Mouse (Mus musculus) heart, adult 2 months (tissue): Measurements from ENCODE around the gene 2010300C02Rik. TPM values are rescaled to one million over a fixed set of nuclear protein-coding genes. Genes with fewer than 3 reads are reported as not detected.

Experiments
- DNase-seq, 2 experiments: peaks; one replicate each; pipeline ENCODE4 v3.0.0; 2021
- H3K27ac ChIP-seq: fragments of 200-600 bp; 2 replicates; pipeline ENCODE4 v1.8.1; 2022
- H3K27me3 ChIP-seq: fragments of 200-500 bp; 2 replicates; pipeline ENCODE4 v1.6.1; 2012; ENCODE audit warnings: mild to moderate bottlenecking, low read length, inconsistent platforms, mixed read lengths; ENCODE audit not compliant: control insufficient read depth, insufficient read depth
- H3K36me3 ChIP-seq: fragments of 200-500 bp; 2 replicates; pipeline ENCODE4 v1.6.1; 2012; ENCODE audit warnings: low read length, inconsistent platforms; ENCODE audit not compliant: control insufficient read depth, insufficient read depth
- H3K4me1 ChIP-seq: fragments of 200-500 bp; 2 replicates; pipeline ENCODE4 v1.6.1; 2011; ENCODE audit warnings: low read length; ENCODE audit not compliant: control insufficient read depth, insufficient read depth
- H3K4me3 ChIP-seq: fragments of 200-600 bp; 2 replicates; pipeline ENCODE4 v1.8.1; 2022
- H3K79me2 ChIP-seq: fragments of 200-500 bp; replicated peaks from 2 replicates; pipeline ENCODE4 v1.6.1; 2012; ENCODE audit warnings: mild to moderate bottlenecking, inconsistent platforms, low read length, moderate library complexity, mixed read lengths; ENCODE audit not compliant: control insufficient read depth, insufficient read depth
- H3K9ac ChIP-seq: fragments of 200-500 bp; 2 replicates; pipeline ENCODE4 v1.6.1; 2012; ENCODE audit warnings: low read depth, mild to moderate bottlenecking, control low read depth, inconsistent platforms, low read length, mixed read lengths
- CTCF ChIP-seq: fragments of 200-600 bp; IDR thresholded peaks from 2 replicates; pipeline ENCODE4 v1.8.1; 2022; ENCODE audit warnings: antibody characterized with exemption, mild to moderate bottlenecking, moderate library complexity
- EP300 ChIP-seq: fragments of 200-500 bp; IDR thresholded peaks from 2 replicates; pipeline ENCODE4 v1.6.1; 2011; ENCODE audit warnings: low read depth, low read length, control low read depth; ENCODE audit not compliant: insufficient read depth
- POLR2A ChIP-seq: fragments of 200-500 bp; IDR thresholded peaks from 2 replicates; pipeline ENCODE4 v1.6.1; 2011; ENCODE audit warnings: mild to moderate bottlenecking, low read depth, low read length, control low read depth; ENCODE audit not compliant: insufficient read depth
- WGBS: fragments of 180-500 bp; shearing (Covaris S2); methylation state at CpG from one replicate; pipeline ENCODE4 v1.1.7; 2018; 5-methylcytosine and 5-hydroxymethylcytosine counted together
- intact Hi-C: fragments of 180-260 bp; cut with DNase I; formaldehyde crosslinking; loops from one replicate; pipeline ENCODE4 v1.15.1; 2025
- polyA plus RNA-seq: library from polyadenylated mRNA; depleted of rRNA; stranded (reverse); fragments of >200 nt; gene quantifications from 2 replicates; pipeline ENCODE4 v1.2.3, GENCODE M21; 2012
- total RNA-seq, 2 experiments: library from RNA; stranded (reverse); gene quantifications; 2 replicates each; pipeline ENCODE4 v1.2.3; 2021

Gene 2010300C02Rik
- total and polyA plus RNA-seq, 3 experiments, result 0.55 to 1.1 (median 0.60) TPM

DNA sequence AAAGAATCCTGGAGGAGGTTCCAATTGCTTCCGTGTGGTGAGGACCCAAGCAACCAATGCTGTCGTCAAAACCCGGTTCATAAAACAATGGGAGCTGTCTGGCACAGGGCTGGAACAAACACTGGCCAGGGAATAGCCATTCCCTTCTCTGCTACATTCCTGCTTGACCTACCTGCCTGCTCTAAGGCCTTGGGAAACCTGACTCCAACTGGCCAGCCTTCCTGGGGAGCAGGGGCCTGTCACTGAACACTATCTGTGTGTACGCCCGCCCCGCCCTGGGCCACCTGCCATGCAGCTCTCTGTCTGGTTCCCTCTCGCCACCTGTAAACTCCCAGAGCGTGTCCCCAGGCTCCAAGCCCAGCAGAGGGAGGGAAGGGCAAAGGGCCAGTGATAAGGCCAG, 25.5 kb downstream of the 2010300C02Rik start:
- no peak overlapping the region for H3K4me3 ChIP-seq
- H3K79me2 ChIP-seq, result no peaks in the 10 kb centered on the region
- TF ChIP-seq EP300 (no peak), CTCF (peak; percentile 14; the same call in 1 of the 2 replicates)
- DNase-seq, result peak; percentile 59 to 79
- no peak overlapping the region for H3K9ac ChIP-seq
- peaks cover 3% of the 10 kb centered on the region; the same call in 1 of the 2 replicates for H3K4me1 ChIP-seq
- intact Hi-C loops, result no loop called here
- no peaks in the 10 kb centered on the region for H3K27me3 ChIP-seq
- no peaks in the 10 kb centered on the region for H3K36me3 ChIP-seq
- 22% methylated on average over 8 of the region's 8 CpGs for whole genome bisulfite sequencing
- no peak overlapping the region for H3K27ac ChIP-seq

- DNase-seq, result peak in 1 of 2 experiments; percentile 13
- no peaks in the 10 kb centered on the region for H3K36me3 ChIP-seq
- 46% methylated on average over 8 of the region's 8 CpGs for WGBS
- intact Hi-C loops, result no loop called here
- H3K4me3 ChIP-seq, result no peak overlapping the region
- no peak for TF ChIP-seq EP300
- TF ChIP-seq POLR2A, result no peak
- no peak for TF ChIP-seq CTCF
- H3K27ac ChIP-seq, result no peak overlapping the region
- H3K79me2 ChIP-seq, result no peaks in the 10 kb centered on the region
- H3K4me1 ChIP-seq, result peaks cover 1% of the 10 kb centered on the region; the same call in 1 of the 2 replicates
- H3K27me3 ChIP-seq, result no peaks in the 10 kb centered on the region
- no peak overlapping the region for H3K9ac ChIP-seq
Measured at GRCm38 (mm10) chr1:37691179-37691578, 28.7 kb downstream of the 2010300C02Rik start.

DNA sequence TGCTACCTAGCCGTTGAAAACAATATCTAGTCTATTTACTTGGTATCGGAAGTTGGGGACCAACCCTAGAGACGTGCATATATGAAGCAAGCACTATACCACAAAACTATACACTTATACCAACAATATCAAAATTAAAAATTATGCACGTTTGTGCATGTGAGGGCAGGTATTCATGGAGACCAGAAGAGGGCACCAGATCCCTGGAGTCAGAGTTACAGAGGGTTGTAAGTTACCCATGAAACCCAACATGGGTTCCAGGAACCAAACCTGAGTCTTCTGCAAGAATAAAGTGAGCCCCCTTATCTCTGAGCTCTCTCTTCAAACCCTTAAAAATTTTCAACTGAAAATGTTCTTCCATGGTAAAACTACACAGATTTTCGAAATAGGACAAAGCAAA, 29.2 kb downstream of the 2010300C02Rik start:
- no peaks in the 10 kb centered on the region for H3K79me2 ChIP-seq
- WGBS, result 80% methylated on average over 5 of the region's 5 CpGs
- no peak overlapping the region for H3K4me3 ChIP-seq
- no peak for TF ChIP-seq POLR2A
- peak; percentile 52 for TF ChIP-seq CTCF
- H3K4me1 ChIP-seq, result peaks cover 1% of the 10 kb centered on the region; the same call in 1 of the 2 replicates
- H3K27me3 ChIP-seq, result no peaks in the 10 kb centered on the region
- no peak overlapping the region for H3K27ac ChIP-seq
- H3K9ac ChIP-seq, result no peak overlapping the region
- no peaks in the 10 kb centered on the region for H3K36me3 ChIP-seq
- no peak for DNase-seq
- intact Hi-C loops, result no loop called here

- 76% methylated on average over 6 of the region's 6 CpGs for WGBS
- H3K9ac ChIP-seq, result no peak overlapping the region
- DNase-seq, result no peak
- TF ChIP-seq CTCF (no peak), POLR2A (no peak), EP300 (no peak)
- no peaks in the 10 kb centered on the region for H3K79me2 ChIP-seq
- H3K4me1 ChIP-seq, result no peaks in the 10 kb centered on the region
- intact Hi-C loops, result no loop called here
- no peak overlapping the region for H3K4me3 ChIP-seq
- no peaks in the 10 kb centered on the region for H3K36me3 ChIP-seq
- H3K27ac ChIP-seq, result no peak overlapping the region
- H3K27me3 ChIP-seq, result no peaks in the 10 kb centered on the region
Measured at GRCm38 (mm10) chr1:37689730-37690129, 30.2 kb downstream of the 2010300C02Rik start.

DNA sequence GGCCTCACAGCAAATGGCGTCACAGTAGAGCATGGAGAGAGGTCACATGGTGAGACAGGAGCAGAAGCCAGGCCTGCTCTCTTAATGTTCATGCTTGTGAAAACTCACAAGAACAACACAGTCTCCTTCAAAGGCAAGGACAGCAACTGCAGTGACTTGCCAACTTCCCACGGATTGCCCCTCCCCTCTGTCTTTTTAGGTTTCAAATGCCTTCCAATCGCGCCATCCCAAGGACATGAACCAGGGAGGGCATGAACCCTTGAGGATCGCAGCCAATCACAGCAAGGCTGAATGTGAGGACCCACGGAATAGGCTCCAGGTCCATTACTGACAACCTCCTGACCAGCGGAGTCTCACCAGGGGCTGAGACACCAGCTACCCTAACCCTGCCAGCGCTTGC, 31.5 kb downstream of the 2010300C02Rik start:
- WGBS, result 55% methylated on average over 8 of the region's 8 CpGs
- intact Hi-C loops, result no loop called here
- H3K27ac ChIP-seq, result no peak overlapping the region
- H3K4me1 ChIP-seq, result no peaks in the 10 kb centered on the region
- H3K9ac ChIP-seq, result no peak overlapping the region
- no peaks in the 10 kb centered on the region for H3K27me3 ChIP-seq
- TF ChIP-seq CTCF (no peak), EP300 (no peak), POLR2A (no peak)
- no peak overlapping the region for H3K4me3 ChIP-seq
- no peak for DNase-seq
- no peaks in the 10 kb centered on the region for H3K36me3 ChIP-seq
- no peaks in the 10 kb centered on the region for H3K79me2 ChIP-seq

- no peak for DNase-seq
- 30% methylated on average over 5 of the region's 5 CpGs for WGBS
- intact Hi-C loops, result no loop called here
Measured at GRCm38 (mm10) chr1:37687515-37687914, 32.4 kb downstream of the 2010300C02Rik start.

More at GRCm38 (mm10) chr1:37687515-37687914, 32.4 kb downstream of the 2010300C02Rik start:
- Histone ChIP-seq H3K36me3 (no peaks in the 10 kb centered on the region), H3K27me3 (no peaks in the 10 kb centered on the region), H3K79me2 (no peaks in the 10 kb centered on the region), H3K9ac (no peak overlapping the region), H3K27ac (no peak overlapping the region), H3K4me1 (no peaks in the 10 kb centered on the region), H3K4me3 (no peak overlapping the region)
- no peak for TF ChIP-seq POLR2A
- TF ChIP-seq EP300, result no peak
- no peak for TF ChIP-seq CTCF
